Mouse (Mus musculus): ENCODE measurements around the gene Inpp5k.

The Inpp5k gene

DNA sequence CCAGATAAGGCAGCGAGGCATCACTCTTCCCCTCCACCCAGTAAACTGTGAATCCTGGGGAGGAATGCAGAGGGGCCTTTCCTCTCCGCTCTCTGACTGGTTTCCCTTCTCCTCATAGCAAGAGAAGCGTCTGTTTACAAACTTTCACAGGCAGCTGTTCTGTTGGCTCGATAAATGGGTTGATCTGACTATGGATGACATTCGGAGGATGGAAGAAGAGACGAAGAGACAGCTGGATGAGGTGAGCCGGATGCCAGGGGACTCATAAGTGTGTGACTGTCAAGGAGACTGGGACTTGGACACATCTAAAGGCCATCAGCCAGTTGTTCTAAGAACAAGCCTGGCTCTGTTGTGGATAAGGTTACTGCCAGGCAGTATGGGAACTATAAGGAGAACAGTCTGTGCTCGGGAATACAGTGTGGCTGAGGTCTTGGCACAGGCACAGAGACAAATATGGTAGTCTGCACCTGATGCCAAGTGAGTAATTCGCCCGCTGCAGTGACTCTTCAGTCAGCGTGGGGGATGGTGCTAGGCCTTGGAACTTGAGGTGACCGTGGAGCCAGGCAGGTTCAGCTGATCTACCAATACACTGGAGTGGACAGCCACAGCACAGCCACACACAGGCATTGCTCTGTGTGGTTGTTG is 10.5 kb upstream of the Inpp5k start:
- DNase-seq (ENCODE audit: low spot score), result no peak

DNA sequence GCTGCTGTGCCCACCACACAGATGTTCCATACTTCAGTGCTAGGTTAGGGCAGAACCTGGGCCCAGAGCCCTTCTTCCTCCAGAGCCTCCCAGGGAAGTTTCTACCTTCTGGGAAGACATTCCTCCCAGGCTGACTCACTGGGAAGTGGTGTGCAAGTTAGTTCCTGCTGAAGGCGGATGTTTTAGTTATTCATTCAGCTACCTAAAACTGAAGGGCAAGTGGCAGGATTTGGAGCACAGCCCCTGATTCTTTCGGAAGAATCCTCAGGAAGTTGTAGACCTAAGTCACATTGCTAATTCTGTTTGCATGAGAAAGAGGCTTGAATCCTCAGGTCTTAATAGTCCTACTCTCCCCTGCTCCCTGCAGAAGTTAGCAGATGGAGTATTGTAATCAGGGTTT is 9.4 kb upstream of the Inpp5k start:
- no peak for DNase-seq (ENCODE audit: low spot score)

DNA sequence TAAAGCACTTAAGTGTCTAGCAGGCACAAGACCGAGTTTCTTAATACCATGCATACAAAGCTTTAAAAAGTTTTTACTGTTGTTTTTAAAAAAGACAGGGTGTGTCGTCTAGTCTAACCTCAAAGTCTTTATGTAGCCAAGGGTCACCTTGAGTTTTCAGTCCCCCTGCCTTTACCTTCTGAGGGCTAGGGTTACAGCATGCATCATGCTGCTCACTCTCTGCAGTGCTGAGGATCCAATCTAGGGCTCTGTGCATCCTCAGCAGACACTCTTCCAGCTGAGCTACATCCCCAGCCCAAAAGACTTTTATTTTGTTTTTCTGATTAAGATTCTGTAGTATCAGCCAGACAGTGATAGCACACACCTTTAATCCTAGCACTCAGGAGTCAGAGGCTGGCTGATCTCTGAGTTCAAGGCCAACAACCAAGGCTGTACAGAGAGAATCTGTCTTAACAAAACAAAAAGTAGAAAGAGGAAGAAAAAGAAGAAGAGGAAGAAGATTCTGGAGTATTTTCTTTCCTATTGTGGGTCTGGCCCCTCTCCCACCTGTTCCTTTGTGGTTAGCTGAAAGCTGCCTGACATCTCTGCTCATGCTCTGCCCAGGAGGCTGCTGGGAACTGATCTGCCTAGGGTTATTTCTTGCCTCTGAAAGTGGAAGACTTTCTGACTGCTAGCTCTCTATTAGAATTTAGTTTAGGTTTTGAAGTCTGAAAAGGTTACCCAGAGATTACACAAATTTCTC is 8.0 kb upstream of the Inpp5k start:
- DNase-seq (ENCODE audit: low spot score), result no peak

DNA sequence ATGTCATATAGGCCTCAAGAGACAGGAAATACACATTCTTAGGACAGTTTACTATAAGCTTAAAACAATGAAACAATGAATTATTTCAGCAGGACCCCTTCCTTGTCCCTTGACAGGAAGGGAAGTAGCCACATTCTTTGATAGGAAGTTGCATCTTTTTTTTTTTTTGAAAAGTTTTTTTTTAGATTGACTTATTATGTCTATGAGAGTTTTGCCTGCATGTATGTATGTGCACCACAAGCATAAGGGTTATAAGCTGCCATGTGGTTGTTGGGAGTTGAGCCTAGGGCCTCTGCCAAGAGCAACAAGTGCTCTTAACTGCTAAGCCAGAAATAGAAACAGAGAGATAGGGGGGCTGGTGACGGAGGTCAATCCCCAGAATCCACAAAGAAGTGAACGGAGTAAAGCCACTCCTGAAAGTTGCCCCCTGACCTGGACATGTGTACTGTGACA is 6.7 kb upstream of the Inpp5k start:
- DNase-seq (ENCODE audit: low spot score), result no peak

DNA sequence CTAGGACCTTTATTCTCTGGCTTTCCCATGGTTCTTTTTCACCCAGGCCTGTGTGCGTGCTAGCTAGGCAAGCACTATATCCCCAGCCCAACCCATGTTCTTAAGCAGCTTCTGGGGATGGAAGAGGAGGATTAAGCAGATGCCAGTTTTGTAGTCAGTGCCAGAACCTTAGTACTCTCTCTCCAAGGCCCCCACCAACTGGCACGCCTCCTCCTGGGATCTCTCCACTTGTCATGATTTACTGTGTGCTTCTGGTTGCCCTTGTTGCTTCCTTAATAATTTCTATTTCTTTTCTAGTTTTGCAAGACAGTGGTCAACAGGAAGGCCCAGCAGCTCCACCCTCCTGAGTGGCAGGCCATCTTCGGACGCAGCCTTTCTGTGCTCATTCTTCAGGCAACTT is 5.0 kb upstream of the Inpp5k start:
- no peak for DNase-seq (ENCODE audit: low spot score)

DNA sequence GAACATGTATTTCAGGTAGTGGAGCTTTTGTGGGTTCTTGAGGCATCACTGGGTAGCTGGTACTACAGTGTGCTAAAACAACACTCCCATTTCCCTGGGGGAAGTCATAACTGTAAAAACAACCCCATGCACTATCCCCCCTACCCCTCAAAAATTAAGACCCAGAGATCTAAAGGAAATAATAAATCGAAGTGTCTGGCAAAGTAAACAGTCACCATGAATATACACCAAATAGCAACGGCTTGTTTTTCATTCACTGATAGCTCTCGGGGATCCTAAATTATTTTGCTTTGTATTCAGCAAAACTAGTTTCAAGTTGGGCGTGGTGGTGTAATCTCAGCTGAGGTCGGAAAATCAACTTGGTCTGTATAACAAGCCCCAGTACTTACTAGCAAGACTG is 690 bp upstream of the Inpp5k start:
- DNase-seq (ENCODE audit: low spot score), result no peak

DNA sequence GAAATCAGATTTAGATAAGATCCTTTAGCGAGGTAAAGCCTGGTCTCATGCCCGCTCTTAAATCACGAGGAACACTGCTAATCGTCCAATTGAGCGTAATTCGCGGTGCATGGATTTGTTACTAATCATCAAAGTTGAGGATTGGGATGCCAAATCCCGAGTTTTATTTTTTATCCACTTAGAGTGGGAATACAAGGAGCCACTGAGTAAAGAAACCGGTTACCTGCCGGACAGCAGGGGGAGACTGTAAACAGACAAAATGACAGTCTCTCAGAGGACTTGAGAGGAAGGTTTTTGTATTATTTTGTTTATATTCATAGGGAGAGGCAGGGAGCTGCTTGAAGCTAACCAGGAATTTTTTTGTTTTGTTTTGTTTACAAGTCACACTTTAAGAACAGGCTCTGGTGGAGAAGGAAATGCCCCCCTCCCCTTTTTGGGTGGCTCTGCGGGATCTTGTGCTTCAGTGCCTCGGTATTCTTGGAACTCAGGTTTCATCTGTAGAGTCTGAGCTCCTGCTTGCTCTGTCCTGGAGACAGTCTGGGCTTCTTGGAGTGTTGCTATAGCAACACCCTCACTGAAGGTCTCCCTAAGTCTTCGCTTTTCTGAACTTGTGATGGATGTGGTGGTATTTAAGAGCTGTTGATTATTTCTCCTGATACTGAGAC is 905 bp downstream of the Inpp5k start:
- DNase-seq (ENCODE audit: low spot score), result no peak

DNA sequence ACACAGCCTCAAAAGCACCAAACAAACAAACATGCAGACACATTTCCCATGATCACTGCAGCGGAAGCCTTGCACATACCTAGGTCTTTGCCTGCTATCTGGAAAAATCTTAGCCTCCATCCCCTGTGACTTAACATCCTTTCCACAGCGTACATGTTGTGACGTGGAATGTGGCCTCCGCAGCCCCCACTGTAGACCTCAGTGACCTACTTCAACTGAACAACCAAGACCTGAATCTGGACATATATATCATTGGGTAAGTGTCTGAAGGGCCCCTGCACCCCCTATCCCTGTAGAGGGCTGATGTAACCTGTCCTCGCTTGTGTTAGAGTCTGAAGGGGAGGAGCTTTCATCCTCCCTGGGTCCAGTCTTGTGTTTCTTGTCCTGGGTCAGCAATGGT is 2.1 kb downstream of the Inpp5k start:
- no peak for DNase-seq (ENCODE audit: low spot score)

DNA sequence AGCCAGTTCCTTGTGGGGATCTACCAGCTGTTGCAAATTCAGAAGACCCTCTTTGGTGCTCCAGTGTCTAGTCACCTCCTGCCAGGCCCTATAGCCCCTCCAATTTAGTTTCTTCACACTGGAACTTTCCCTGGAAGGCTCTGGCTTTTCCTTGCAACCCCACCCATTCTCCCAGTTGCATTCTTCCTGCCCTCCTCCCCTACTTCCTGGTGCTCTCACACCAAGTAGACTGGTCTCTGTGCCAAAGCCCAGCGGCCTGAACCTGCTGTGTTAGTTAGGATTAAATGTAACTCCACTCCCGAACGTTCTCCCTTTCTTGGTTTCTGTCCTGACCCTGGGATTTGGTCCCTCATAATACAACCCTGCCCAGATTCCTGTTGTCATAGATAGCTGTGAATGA is 4.0 kb downstream of the Inpp5k start:
- DNase-seq (ENCODE audit: low spot score), result no peak

DNA sequence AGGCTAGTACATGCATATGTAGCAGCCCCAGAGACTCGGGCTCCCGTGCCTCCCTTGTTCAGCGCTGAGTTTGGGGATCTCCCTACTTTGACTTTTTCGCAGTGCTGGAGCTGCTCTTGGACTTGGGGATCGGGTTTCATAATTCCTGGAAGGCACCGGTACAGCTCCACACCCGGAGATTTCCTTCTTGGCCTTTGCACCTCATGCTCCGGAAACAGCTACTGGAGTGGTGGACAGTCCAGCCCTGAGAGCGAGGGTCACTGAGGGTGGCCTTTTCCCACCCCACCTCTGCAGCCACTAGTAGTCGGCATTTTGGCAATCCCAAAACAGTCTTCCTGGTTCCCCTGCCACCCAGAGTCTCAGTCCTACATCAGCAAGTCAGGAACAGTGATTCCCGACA is 4.5 kb downstream of the Inpp5k start:
- DNase-seq (ENCODE audit: low spot score), result no peak

DNA sequence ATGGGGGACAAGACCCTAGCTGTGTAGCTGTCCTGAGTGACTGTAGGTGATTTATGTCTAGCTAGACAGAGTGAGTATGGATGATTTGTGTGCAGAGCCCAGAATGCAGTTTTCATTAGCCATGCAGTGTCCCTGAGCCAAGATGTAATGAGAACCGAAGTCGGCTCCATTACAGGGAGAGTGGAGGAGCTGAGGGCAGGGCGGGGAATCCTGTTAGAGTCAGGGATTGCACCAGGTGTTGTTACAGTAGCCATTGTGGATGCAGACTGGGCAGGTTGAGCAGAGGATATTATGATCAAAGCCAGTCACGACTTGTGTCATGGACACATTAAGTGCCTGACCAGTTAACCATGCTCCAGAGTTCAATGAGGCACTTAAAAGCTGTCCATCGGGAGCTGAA is 12.5 kb downstream of the Inpp5k start:
- no peak for DNase-seq (ENCODE audit: low spot score)

DNA sequence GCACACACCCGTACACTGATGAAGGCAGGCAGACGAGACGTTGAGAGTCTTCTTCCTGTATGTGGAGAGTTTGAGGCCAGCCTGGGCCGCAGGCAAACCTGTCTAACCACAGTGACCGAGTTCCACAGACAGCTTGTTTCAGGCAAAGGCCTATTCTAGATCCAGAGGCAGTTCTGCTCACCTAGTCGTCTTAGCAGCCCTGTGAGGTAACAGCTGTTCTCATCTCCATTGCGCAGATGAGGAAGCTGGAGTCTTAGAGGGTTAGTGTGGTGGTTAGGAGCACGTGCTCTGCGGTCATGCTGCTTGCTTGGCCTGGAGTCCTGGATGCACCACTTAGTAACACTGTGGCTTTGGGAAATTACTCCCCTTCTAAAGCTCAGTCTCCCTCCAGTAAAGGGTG is 13.9 kb downstream of the Inpp5k start:
- DNase-seq (ENCODE audit: low spot score), result no peak

DNA sequence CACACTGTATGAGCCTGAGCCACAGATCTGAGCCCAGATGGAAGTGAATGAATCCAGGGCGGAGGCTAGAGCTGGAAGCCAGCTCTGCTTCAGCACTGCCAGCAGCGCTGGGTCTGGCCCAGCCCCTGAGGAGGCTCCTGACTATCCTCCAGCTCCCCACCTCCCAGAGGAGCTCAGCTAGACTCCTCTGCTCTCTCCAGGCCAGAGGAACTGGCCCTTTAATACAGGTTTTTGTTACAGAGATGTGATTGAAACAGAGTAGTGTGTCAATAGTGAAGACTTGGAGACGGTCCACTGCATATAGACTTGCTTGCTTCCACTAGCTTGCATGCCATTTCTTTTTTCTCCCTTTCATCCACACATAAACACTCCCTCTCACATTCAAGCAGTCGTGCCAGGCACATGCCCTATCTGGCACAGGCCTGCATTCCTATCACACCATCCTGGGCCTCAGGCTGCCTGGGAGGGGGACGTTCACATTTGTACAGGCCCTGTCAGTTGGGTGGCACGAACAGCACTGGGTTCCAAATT is 17.0 kb downstream of the Inpp5k start:
- no peak for DNase-seq (ENCODE audit: low spot score)

DNA sequence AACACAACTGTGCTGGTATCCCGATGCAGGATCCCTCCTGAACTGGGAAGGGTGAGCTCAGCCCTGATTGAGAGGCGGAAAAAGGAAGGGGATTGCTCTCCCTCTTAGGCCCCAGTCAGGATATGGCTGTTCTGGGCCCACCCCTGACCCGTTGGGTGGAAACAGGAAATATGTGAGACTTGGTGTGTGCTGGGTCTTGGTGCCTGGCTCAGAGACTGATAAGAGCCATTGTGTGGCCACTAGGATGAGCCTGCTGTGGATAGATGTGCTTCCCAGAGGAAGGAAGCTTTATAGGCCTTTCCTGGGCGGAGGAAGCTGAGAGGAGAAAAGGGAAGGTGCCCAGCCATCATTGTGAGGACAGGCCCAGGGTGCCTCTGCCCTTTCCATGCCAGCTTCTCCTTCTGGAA is 18.4 kb downstream of the Inpp5k start:
- DNase-seq (ENCODE audit: low spot score), result no peak

DNA sequence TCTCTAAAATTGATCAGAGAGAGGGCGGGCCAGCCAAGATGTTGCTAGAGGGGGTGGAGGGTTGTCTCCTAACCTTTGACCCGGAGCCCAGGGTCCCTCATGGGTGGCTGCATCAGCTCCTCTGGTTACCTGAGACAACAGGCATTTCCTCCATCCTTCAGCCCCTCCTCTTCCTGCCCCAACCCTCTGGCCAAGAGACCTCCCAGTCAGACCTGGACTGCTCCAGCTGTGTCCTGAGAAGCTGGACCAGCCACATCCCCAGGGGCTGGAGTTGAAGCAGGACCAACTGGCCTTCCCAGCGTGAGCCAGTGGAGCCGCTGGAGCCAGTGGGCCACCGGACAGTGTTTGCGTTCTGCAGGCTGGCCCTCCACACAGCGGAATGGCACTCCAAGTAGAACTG is 19.5 kb downstream of the Inpp5k start, which contains the start of gene Myo1c:
Gene Myo1c (plus strand): TSS at position 194 of the 400 bp plus-strand sequence.
- DNase-seq (ENCODE audit: low spot score), result no peak

DNA sequence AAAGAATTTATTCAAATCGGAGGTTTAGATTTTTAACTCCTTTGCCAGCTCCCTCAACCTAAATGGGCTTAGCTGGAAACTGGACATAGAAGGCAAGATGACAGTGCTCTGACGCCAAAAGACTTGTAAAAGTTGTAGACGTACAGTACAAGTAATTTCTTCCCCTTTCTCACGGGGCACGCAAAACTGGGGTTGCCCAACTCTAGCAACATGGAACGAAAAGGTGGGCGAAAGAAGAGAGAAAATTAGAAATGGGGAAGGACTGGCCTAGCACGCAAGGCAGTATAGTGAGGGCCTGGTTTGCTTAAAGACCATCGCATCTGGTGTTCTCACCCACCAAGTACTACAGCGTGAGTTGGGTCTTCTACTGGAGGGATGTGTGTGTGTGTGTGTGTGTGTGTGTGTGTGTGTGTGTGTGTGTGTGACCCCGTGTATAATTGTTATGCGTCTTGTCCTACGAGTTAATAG is 20.2 kb downstream of the Inpp5k start:
- no peak for DNase-seq (ENCODE audit: low spot score)

DNA sequence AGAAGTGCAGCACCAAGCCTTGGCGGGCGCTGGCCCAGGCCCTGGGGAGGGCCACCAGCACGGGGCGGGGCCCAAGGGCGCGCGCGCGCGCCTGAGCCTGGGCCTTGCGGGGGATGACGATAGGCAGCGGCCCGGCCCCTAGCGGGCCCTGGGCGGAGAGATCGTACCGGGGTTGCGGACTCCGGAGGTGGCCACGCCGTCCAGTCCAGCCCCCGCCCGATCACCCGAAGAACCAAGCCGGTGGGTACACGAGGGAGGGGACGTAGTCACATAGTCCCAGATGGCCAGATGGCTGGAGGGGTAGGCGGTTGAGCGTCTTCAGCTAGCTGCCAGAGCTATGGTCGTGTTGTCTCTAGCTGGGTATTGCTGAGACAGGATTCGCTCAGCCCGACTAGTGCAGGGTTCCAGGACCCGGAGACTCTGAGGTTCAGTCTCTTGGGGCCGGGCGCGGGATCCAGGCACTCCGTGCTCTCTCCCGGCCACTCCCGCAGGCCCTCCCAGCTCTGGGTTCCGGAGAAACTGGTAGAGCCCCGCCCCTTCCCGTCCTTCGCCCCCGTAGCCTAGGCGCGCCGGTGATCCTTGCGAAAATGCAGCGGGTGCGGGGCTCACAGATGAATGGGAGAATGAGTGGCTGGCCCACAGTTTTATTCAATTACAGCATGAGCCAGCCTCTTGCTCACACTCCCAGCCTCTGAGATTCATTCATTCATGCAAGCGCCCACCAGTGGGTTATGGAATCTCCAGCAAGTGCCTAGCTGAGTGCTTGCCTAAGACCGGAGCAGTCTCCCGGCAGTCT is 20.8 kb downstream of the Inpp5k start:
- peak; percentile 71 for DNase-seq (ENCODE audit: low spot score)

DNA sequence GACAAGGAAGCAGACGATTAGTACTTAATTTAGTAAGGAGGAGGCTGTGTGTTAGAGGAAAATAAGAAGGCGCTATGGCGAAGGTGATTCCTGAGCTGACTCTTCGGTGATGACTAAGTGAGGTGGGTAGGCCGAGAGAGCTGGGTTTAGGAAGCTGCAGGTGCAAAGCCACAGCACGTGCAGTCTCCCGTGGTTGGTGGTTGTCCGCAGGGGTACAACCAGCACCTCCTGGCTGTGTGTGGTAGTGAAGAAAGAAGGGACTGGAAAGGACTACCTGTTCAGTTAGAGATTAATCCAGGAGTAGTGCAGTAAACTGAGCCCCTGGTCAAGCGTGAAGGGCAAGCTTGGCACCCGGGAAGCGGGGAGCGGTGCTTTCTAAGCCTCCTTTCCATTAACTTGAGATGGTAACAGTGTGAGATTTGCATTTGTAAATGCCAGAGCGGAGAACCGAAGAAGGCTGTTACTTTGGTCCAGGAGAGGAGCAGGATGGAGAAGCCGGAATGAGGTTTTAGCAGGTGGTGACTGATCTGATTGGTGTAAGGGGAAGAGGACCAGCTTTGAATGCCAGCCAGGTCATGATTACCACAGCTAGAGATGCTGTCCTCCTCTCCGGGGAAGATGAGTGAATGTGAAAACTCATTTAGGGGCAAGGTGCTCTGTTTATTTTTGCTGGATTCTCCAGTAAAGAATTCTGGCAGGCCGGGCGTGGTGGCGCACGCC is 21.6 kb downstream of the Inpp5k start:
- no peak for DNase-seq (ENCODE audit: low spot score)

DNA sequence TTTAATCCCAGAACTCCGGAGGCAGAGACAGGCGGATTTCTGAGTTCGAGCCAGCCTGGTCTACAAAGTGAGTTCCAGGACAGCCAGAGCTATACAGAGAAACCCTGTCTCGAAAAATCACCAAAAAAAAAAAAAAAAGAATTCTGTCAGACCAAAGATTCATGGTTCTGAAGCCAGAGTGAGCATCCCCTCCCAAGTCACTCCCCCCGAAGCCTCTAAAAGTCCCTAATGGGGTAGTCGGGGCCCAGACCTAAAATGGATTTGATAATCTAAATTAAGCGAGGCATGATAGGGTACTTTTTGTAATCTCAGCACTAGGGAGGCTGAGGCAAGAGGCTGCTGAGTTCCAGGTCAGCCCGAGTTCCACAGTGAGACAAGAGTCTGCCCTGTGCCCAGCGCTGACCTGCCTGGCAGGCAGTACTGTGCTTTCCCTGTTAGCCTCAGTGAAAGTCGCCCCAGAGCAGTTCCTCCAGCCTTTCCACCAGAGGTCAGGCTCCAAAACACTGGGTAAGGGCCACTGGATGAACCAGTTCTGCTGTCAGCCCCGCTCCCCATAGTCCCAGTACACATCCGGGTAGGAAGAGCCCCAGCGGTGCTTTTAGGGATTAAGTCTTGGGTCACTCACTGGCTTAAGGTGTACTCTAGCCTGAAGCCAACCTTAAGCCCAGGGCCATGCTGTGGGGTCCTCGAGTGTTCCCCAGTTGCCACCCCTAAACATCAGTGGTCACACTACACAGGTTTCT is 22.3 kb downstream of the Inpp5k start:
- DNase-seq (ENCODE audit: low spot score), result no peak

DNA sequence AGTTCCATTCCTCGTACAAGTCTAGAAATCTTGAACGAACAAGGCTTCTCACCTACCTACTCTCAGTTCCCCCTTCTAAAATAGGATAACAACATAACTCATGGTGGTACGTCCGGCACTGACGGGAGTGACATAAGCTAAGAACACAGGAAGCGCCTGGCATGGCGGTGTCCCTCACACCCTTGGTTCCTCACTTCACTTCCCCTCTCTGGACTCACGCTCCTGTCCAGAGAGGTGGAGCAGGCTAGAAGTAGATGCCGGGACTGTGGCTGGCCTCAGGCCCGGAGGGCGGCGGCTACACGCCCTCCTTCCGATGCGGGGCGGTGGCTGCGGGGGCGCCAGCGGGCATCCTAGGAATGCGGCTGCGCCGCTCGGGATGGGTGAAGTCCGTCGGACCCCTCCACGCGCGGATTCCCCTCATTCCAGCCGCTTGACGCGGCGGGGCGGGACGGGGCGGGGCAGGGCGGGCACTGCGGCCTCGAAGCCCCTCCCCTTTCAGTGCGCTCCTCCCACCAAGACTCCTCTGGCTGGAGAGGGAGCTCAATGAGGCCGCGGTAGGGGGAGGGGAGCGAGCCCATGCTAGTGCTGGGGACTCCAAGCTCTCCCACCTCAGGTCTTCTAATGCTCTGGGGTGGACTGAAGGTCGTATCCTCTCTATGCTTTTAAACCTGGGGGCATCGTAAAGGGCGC is 23.1 kb downstream of the Inpp5k start:
- DNase-seq (ENCODE audit: low spot score), result peak; percentile 58
